Mouse (Mus musculus): ENCODE results near the gene Cep57l1. TPM values are rescaled to one million over a fixed set of nuclear protein-coding genes. Genes with fewer than 3 reads are reported as not detected.
A peak's percentile ranks its signal among the peaks of the same experiment; 100 is the strongest.

Gene Cep57l1
- polyA plus RNA-seq, 1 experiment from 2014 or later: 18.1 TPM

DNA sequence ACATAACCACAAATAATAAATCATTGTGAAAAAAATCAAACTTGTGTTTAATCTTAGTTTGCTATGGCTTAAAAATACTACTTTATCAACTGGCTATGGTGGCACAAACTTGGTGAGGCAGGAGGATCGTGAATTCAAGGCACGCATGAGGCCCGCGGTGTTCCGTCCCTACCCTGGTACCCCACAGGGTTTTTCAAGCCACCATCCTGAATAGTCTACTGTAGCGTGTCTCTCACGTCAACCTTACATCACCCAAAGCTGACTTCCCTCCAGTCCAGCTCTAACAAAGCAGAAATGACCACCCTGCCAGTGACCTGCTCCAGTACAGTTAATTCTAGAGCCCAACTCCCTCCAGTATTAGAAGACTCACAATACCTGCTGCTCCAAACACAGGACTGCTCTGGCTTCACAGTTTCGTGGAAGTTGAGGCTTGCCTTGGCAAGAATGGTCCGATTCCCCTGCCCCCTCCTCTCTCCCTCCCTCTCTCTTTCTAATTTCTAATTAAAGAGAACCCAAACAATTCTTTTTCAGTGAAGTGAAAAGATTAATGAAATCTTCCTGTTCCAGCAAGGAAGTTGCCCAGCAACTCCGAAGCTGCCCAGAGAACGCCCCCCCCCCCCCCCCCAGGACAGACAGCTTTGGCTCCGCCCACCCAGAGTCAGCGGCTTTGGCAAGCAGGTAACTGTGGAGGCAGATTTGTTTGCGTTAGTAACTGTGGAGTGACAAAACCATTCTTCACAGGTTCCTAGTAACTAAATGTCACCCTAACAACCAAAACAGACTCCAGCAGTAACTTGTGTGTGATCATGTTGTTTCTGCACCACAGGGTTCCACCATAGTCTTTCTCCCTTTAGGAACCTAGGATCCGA is 93.4 kb downstream of the Cep57l1 start, which contains the start of gene Ccdc162:
TSS of gene Ccdc162 (minus strand) at position 606 of the 869 bp plus-strand sequence.
- Histone ChIP-seq H3K9me3 (ENCODE audit: control insufficient read depth, low read length) (no peaks in the 10 kb centered on the region), H3K4me1 (ENCODE audit: control insufficient read depth, insufficient read depth, low read length) (peaks cover 3% of the 10 kb centered on the region; the same call in 1 of the 2 replicates), H3K9ac (ENCODE audit: low read depth, low read length) (no peak within 1 kb of the TSS), H3K27me3 (replicated peaks; ENCODE audit: control insufficient read depth, insufficient read depth, low read length) (no peaks in the 10 kb centered on the region), H3K4me3 (ENCODE audit: low read depth, low read length) (no peak within 1 kb of the TSS), H3K4me2 (ENCODE audit: low read depth, low read length) (peak within 1 kb of the TSS; percentile 16), H3K27ac (replicated peaks; ENCODE audit: low read depth, low read length) (peak within 1 kb of the TSS; percentile 50), H3K36me3 (ENCODE audit: control insufficient read depth, insufficient read depth, low read length) (peaks cover 8% of the 10 kb centered on the region; the same call in 1 of the 2 replicates)
- WGBS: 59% methylated on average over 15 of the region's 15 CpGs
- DNase-seq (ENCODE audit: low spot score) (peak; percentile 56), ATAC-seq (ENCODE audit: low read depth) (peak; percentile 60; the same call in 1 of the 2 replicates)

DNA sequence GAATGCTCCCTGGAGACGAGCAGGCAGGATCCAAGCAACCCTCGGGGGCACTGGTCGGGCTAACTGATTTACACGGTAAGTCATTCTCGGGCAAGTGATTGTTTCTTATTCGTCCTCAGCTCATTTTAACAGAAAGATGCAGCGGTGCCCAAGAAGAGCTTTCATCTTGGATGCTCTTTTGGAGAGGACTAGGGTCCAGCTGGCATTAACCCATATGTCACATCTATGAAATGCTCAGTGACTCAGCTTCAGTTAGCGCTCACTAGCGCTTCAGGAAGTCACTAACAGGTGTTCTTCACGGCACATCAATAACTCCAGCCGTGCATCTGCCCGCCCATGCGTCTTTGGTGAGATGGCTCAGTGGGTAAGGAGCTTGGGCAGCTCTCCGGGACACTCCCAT is 94.1 kb downstream of the Cep57l1 start:
- Histone ChIP-seq H3K27me3 (replicated peaks; ENCODE audit: control insufficient read depth, insufficient read depth, low read length) (no peaks in the 10 kb centered on the region), H3K9me3 (ENCODE audit: control insufficient read depth, low read length) (no peaks in the 10 kb centered on the region), H3K27ac (replicated peaks; ENCODE audit: low read depth, low read length) (no peak overlapping the region), H3K36me3 (ENCODE audit: control insufficient read depth, insufficient read depth, low read length) (peaks cover 8% of the 10 kb centered on the region; the same call in 1 of the 2 replicates), H3K9ac (ENCODE audit: low read depth, low read length) (no peak overlapping the region), H3K4me1 (ENCODE audit: control insufficient read depth, insufficient read depth, low read length) (peaks cover 3% of the 10 kb centered on the region; the same call in 1 of the 2 replicates), H3K4me2 (ENCODE audit: low read depth, low read length) (no peak overlapping the region), H3K4me3 (ENCODE audit: low read depth, low read length) (no peak overlapping the region)
- no peak for ATAC-seq (ENCODE audit: low read depth)
- WGBS: 80% methylated on average over 14 of the region's 14 CpGs
- DNase-seq (ENCODE audit: low spot score): no peak

DNA sequence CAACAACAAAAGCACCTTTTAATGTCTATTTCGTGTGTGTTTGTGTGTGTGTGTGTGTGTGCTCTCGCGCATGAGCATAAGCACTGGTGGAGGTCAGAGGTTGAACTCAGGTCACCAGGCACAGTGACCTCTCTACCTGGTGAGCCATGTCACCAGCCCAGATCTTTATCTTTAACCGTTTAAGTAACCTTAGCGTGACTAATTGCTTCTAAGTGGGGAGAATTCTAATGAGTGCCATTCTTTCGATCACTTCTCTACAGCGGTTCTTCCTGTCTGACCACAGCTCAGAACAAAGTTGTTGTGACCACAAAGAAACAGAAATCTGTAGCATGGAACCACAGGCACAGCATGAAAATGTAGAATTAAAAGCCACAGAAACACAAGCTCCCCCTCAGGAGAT is 98.2 kb downstream of the Cep57l1 start:
- no peaks in the 10 kb centered on the region for H3K36me3 ChIP-seq (ENCODE audit: control insufficient read depth, insufficient read depth, low read length)

DNA sequence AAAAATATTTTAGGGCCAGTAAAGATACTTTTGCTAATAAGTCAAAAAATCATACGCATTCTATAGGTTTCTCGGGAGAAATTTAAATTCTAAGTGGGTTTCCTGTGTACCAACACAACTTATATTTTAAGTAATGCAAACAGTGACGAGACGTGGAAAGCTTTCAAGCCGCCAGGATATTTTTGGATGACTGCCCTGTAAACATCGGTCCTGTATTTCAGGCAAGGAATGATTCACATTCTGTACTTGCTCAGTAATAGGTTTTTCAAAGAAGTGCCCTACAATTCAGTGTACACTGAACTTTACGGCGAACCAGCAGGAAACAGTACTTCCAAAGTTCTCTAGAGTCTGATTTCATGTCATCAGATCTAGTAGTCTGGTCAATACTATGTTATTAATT is 98.9 kb downstream of the Cep57l1 start:
- Histone ChIP-seq H3K9me3 (ENCODE audit: control insufficient read depth, low read length) (no peaks in the 10 kb centered on the region), H3K4me2 (ENCODE audit: low read depth, low read length) (no peak overlapping the region), H3K27me3 (replicated peaks; ENCODE audit: control insufficient read depth, insufficient read depth, low read length) (no peaks in the 10 kb centered on the region), H3K27ac (replicated peaks; ENCODE audit: low read depth, low read length) (no peak overlapping the region), H3K36me3 (ENCODE audit: control insufficient read depth, insufficient read depth, low read length) (no peaks in the 10 kb centered on the region), H3K4me1 (ENCODE audit: control insufficient read depth, insufficient read depth, low read length) (no peaks in the 10 kb centered on the region; the same call in 1 of the 2 replicates), H3K9ac (ENCODE audit: low read depth, low read length) (no peak overlapping the region), H3K4me3 (ENCODE audit: low read depth, low read length) (no peak overlapping the region)
- no peak for ATAC-seq (ENCODE audit: low read depth)
- WGBS: 80% methylated on average over 8 of the region's 8 CpGs
- DNase-seq (ENCODE audit: low spot score): no peak

More for the DNA sequence above, 98.2 kb downstream of the Cep57l1 start:
- Histone ChIP-seq H3K9ac (ENCODE audit: low read depth, low read length) (no peak overlapping the region), H3K4me2 (ENCODE audit: low read depth, low read length) (no peak overlapping the region), H3K4me1 (ENCODE audit: control insufficient read depth, insufficient read depth, low read length) (peaks cover 3% of the 10 kb centered on the region; the same call in 1 of the 2 replicates), H3K27me3 (replicated peaks; ENCODE audit: control insufficient read depth, insufficient read depth, low read length) (no peaks in the 10 kb centered on the region), H3K9me3 (ENCODE audit: control insufficient read depth, low read length) (no peaks in the 10 kb centered on the region), H3K4me3 (ENCODE audit: low read depth, low read length) (no peak overlapping the region), H3K27ac (replicated peaks; ENCODE audit: low read depth, low read length) (no peak overlapping the region)
- WGBS: 30% methylated on average over 7 of the region's 7 CpGs
- DNase-seq (ENCODE audit: low spot score) (no peak), ATAC-seq (ENCODE audit: low read depth) (no peak)

DNA sequence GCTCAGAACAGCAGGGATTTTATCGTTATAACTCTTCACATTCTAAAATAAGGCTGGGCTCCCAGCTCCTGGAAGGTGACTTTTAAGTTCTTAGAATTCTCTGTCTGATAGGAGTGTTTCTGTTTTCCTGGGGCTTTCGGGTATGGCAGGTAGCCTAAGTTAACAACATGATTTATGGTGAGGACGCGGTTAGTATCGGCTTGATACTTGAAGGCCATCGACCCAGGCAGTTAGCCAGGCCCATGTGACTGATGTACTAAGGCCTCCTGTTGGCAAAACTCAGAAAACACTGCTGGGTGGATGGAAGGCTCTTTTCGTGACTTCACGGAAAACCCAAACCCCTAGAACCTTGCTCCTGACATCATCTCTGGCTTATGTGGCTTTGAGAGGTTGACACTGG is 100.3 kb downstream of the Cep57l1 start:
- H3K9ac ChIP-seq (ENCODE audit: low read depth, low read length): no peak overlapping the region
- no peaks in the 10 kb centered on the region for H3K9me3 ChIP-seq (ENCODE audit: control insufficient read depth, low read length)
- WGBS: 89% methylated on average over 8 of the region's 8 CpGs
- no peak overlapping the region for H3K27ac ChIP-seq (replicated peaks; ENCODE audit: low read depth, low read length)
- H3K27me3 ChIP-seq (replicated peaks; ENCODE audit: control insufficient read depth, insufficient read depth, low read length): no peaks in the 10 kb centered on the region
- no peaks in the 10 kb centered on the region for H3K36me3 ChIP-seq (ENCODE audit: control insufficient read depth, insufficient read depth, low read length)
- no peak overlapping the region for H3K4me3 ChIP-seq (ENCODE audit: low read depth, low read length)
- ATAC-seq (ENCODE audit: low read depth) (no peak), DNase-seq (ENCODE audit: low spot score) (no peak)
- H3K4me2 ChIP-seq (ENCODE audit: low read depth, low read length): no peak overlapping the region
- no peaks in the 10 kb centered on the region for H3K4me1 ChIP-seq (ENCODE audit: control insufficient read depth, insufficient read depth, low read length)

DNA sequence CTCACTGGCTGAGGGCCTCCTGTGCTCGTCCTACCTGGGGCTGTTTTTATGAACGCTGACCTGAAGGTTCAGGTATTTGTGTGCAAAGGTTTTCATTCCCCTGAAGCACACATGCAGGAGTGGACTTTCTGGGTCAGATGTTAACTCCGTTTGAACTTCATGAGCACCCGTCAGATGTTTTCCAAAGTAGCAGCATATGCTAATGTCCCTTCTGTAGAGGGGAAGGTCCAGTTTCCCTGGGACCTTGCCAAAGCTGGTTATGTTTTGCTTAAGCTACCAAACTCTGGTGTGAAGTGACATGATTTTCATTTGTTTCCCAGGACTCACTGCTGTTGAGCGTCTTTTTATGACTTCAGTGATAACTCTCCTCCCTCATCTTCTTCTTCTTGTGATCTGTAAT is 110.0 kb downstream of the Cep57l1 start:
- WGBS: 80% methylated on average over 5 of the region's 5 CpGs
- Histone ChIP-seq H3K9me3 (ENCODE audit: control insufficient read depth, low read length) (no peaks in the 10 kb centered on the region), H3K4me1 (ENCODE audit: control insufficient read depth, insufficient read depth, low read length) (no peaks in the 10 kb centered on the region), H3K9ac (ENCODE audit: low read depth, low read length) (no peak overlapping the region), H3K4me2 (ENCODE audit: low read depth, low read length) (no peak overlapping the region), H3K27ac (replicated peaks; ENCODE audit: low read depth, low read length) (no peak overlapping the region), H3K27me3 (replicated peaks; ENCODE audit: control insufficient read depth, insufficient read depth, low read length) (no peaks in the 10 kb centered on the region), H3K4me3 (ENCODE audit: low read depth, low read length) (no peak overlapping the region), H3K36me3 (ENCODE audit: control insufficient read depth, insufficient read depth, low read length) (no peaks in the 10 kb centered on the region)
- no peak for DNase-seq (ENCODE audit: low spot score)
- no peak for ATAC-seq (ENCODE audit: low read depth)

DNA sequence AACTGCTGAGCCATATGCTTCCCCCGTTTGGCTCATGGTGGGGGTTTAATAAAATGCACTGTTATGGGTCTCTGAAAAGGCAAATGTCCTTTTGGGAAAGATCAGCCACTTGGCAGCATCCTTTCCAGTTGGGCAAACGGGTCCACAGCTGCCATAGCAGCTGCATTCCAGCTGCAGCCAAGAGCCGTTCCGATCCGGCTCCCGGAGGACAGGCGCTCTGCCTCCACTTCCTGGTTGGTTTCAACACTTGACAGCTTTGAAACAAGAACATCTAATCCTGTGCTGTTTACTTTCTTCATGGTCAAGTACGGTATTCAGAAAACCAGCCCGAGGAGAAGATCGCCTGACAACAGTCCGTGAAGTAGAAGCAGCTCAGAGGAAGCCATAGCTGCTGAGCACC is 112.6 kb downstream of the Cep57l1 start:
- H3K27me3 ChIP-seq (replicated peaks; ENCODE audit: control insufficient read depth, insufficient read depth, low read length): no peaks in the 10 kb centered on the region
- H3K27ac ChIP-seq (replicated peaks; ENCODE audit: low read depth, low read length): no peak overlapping the region
- H3K4me2 ChIP-seq (ENCODE audit: low read depth, low read length): no peak overlapping the region
- no peaks in the 10 kb centered on the region for H3K9me3 ChIP-seq (ENCODE audit: control insufficient read depth, low read length)
- 49% methylated on average over 11 of the region's 11 CpGs for WGBS
- no peak overlapping the region for H3K9ac ChIP-seq (ENCODE audit: low read depth, low read length)
- ATAC-seq (ENCODE audit: low read depth): peak; percentile 53; the same call in 1 of the 2 replicates
- peak; percentile 78 for DNase-seq (ENCODE audit: low spot score)
- H3K4me1 ChIP-seq (ENCODE audit: control insufficient read depth, insufficient read depth, low read length): no peaks in the 10 kb centered on the region
- H3K36me3 ChIP-seq (ENCODE audit: control insufficient read depth, insufficient read depth, low read length): no peaks in the 10 kb centered on the region
- no peak overlapping the region for H3K4me3 ChIP-seq (ENCODE audit: low read depth, low read length)

DNA sequence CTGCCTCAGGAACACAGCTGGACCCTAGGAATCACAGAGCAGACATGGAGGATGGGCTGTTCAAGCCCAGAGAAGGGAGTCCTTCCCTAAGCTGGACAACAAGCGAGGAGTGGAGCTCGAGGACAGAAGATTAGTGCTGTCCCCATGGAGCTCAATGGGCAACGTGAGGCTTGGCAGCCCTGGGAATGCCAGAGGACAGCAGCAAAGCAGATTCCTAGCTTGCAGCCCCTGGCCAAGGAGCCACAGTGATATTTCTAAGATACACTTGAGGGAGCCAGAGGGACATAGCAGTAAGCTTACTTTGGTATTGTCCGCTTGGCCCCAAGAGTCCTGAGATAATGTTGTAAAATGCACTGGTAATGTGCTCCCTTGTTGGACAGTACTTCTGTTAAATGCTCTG is 118.7 kb downstream of the Cep57l1 start:
- Histone ChIP-seq H3K4me3 (ENCODE audit: low read depth, low read length) (no peak overlapping the region), H3K9ac (ENCODE audit: low read depth, low read length) (no peak overlapping the region), H3K27me3 (replicated peaks; ENCODE audit: control insufficient read depth, insufficient read depth, low read length) (no peaks in the 10 kb centered on the region), H3K9me3 (ENCODE audit: control insufficient read depth, low read length) (no peaks in the 10 kb centered on the region), H3K4me2 (ENCODE audit: low read depth, low read length) (no peak overlapping the region), H3K36me3 (ENCODE audit: control insufficient read depth, insufficient read depth, low read length) (no peaks in the 10 kb centered on the region), H3K27ac (replicated peaks; ENCODE audit: low read depth, low read length) (no peak overlapping the region), H3K4me1 (ENCODE audit: control insufficient read depth, insufficient read depth, low read length) (no peaks in the 10 kb centered on the region)
- no peak for DNase-seq (ENCODE audit: low spot score)
- no peak for ATAC-seq (ENCODE audit: low read depth)
- WGBS: 63% methylated on average over 4 of the region's 4 CpGs

Data from embryonic facial prominence, embryonic 14.5 days (tissue).